Mouse (Mus musculus) heart, embryonic 13.5 days (tissue): ENCODE measurements around the gene Ghr. TPM values are rescaled to one million over a fixed set of nuclear protein-coding genes. Genes with fewer than 3 reads are reported as not detected.

Experiments used
- ATAC-seq: fragments of 200-750 bp; cut with Nextera tagmentation; 2 replicates; pipeline ENCODE4 v1.8.0; 2017; ENCODE audit warnings: moderate TSS enrichment; ENCODE audit not compliant: insufficient number of reproducible peaks, low FRiP score, low TSS enrichment; ENCODE audit errors: extremely low read depth
- H3K27ac ChIP-seq: fragments of 300-500 bp; sonication (generic); replicated peaks from 2 replicates; pipeline ENCODE4 v1.5.1; 2015; ENCODE audit warnings: moderate library complexity, mild to moderate bottlenecking, inconsistent platforms
- H3K27me3 ChIP-seq: fragments of 300-500 bp; sonication (generic); replicated peaks from 2 replicates; pipeline ENCODE4 v1.6.1; 2015; ENCODE audit warnings: mild to moderate bottlenecking, inconsistent platforms
- H3K36me3 ChIP-seq: fragments of 300-500 bp; sonication (generic); 2 replicates; pipeline ENCODE4 v1.6.1; 2015; ENCODE audit warnings: mild to moderate bottlenecking, inconsistent platforms
- H3K4me1 ChIP-seq: fragments of 300-500 bp; sonication (generic); 2 replicates; pipeline ENCODE4 v1.6.1; 2015; ENCODE audit warnings: inconsistent platforms
- H3K4me2 ChIP-seq: fragments of 300-500 bp; sonication (generic); 2 replicates; pipeline ENCODE4 v1.6.1; 2015; ENCODE audit warnings: inconsistent platforms, mild to moderate bottlenecking, moderate library complexity
- H3K4me3 ChIP-seq: fragments of 300-500 bp; sonication (generic); 2 replicates; pipeline ENCODE4 v1.5.1; 2015; ENCODE audit warnings: moderate library complexity, mild to moderate bottlenecking, inconsistent platforms
- H3K9ac ChIP-seq: fragments of 300-500 bp; sonication (generic); 2 replicates; pipeline ENCODE4 v1.6.1; 2015; ENCODE audit warnings: inconsistent platforms, mild to moderate bottlenecking, moderate library complexity
- H3K9me3 ChIP-seq: fragments of 300-500 bp; sonication (generic); 2 replicates; pipeline ENCODE4 v1.6.1; 2016; ENCODE audit warnings: inconsistent platforms
- WGBS: fragments of 180-500 bp; shearing (Covaris S2); methylation state at CpG from one replicate; pipeline ENCODE4 v1.1.7; 2015; ENCODE audit warnings: mixed read lengths; 5-methylcytosine and 5-hydroxymethylcytosine counted together
- polyA plus RNA-seq: library from polyadenylated mRNA; unstranded; fragments of >200 nt; fragmentation: Nextera tagmentation; extraction: Ambion mirVana; gene quantifications from 2 replicates; pipeline ENCODE4 v1.2.1, GENCODE M21; 2015

Gene Ghr
- polyA plus RNA-seq, 1 experiment from 2014 or later, result 55.4 TPM

GRCm38 (mm10) chr15:3281737-3282136 is 301.6 kb downstream of the Ghr start:
- Histone ChIP-seq H3K9ac (no peak overlapping the region), H3K27me3 (no peaks in the 10 kb centered on the region), H3K36me3 (peaks cover 25% of the 10 kb centered on the region), H3K4me3 (no peak overlapping the region), H3K27ac (no peak overlapping the region), H3K4me2 (no peak overlapping the region), H3K9me3 (no peaks in the 10 kb centered on the region), H3K4me1 (0 out of 2 replicates have a peak, but pooled peaks cover 2% of the 10 kb centered on the region)
- ATAC-seq, result no peak
- WGBS, result 81% methylated on average over 1 of the region's 1 CpGs

GRCm38 (mm10) chr15:3281216-3281615 is 302.1 kb downstream of the Ghr start:
- no peak for ATAC-seq
- Histone ChIP-seq H3K36me3 (peaks cover 29% of the 10 kb centered on the region), H3K9me3 (no peaks in the 10 kb centered on the region), H3K27ac (no peak overlapping the region), H3K9ac (no peak overlapping the region), H3K4me1 (no peaks in the 10 kb centered on the region), H3K4me2 (no peak overlapping the region), H3K27me3 (no peaks in the 10 kb centered on the region), H3K4me3 (no peak overlapping the region)

GRCm38 (mm10) chr15:3279242-3279641 is 304.1 kb downstream of the Ghr start:
- Histone ChIP-seq H3K27ac (no peak overlapping the region), H3K27me3 (no peaks in the 10 kb centered on the region), H3K4me2 (no peak overlapping the region), H3K4me1 (no peaks in the 10 kb centered on the region), H3K36me3 (peaks cover 42% of the 10 kb centered on the region), H3K4me3 (no peak overlapping the region), H3K9ac (no peak overlapping the region), H3K9me3 (no peaks in the 10 kb centered on the region)
- WGBS, result 68% methylated on average over 7 of the region's 7 CpGs
- no peak for ATAC-seq

GRCm38 (mm10) chr15:3277391-3277790 is 305.9 kb downstream of the Ghr start:
- H3K4me2 ChIP-seq, result no peak overlapping the region
- no peak overlapping the region for H3K27ac ChIP-seq
- WGBS, result 82% methylated on average over 2 of the region's 2 CpGs
- H3K36me3 ChIP-seq, result peaks cover 42% of the 10 kb centered on the region
- H3K4me3 ChIP-seq, result no peak overlapping the region
- ATAC-seq, result no peak
- H3K9ac ChIP-seq, result no peak overlapping the region
- 0 out of 2 replicates have a peak, but pooled peaks cover 4% of the 10 kb centered on the region for H3K4me1 ChIP-seq
- H3K9me3 ChIP-seq, result no peaks in the 10 kb centered on the region
- H3K27me3 ChIP-seq, result no peaks in the 10 kb centered on the region

- no peak for ATAC-seq
Observed at GRCm38 (mm10) chr15:3273191-3273590, 310.1 kb downstream of the Ghr start.

GRCm38 (mm10) chr15:3271216-3271615 is 312.1 kb downstream of the Ghr start:
- H3K27ac ChIP-seq, result 0 out of 2 replicates have a peak overlapping the region, but pooled peaks have one; percentile 20
- 0 out of 2 replicates have a peak, but pooled peaks have one; percentile 22 for ATAC-seq

More at GRCm38 (mm10) chr15:3273191-3273590, 310.1 kb downstream of the Ghr start:
- Histone ChIP-seq H3K27me3 (no peaks in the 10 kb centered on the region), H3K9ac (no peak overlapping the region), H3K4me2 (peak overlapping the region; percentile 66; the same call in 1 of the 2 replicates), H3K9me3 (no peaks in the 10 kb centered on the region), H3K4me3 (peak overlapping the region; percentile 52; the same call in 1 of the 2 replicates), H3K27ac (no peak overlapping the region), H3K36me3 (peaks cover 27% of the 10 kb centered on the region), H3K4me1 (peaks cover 21% of the 10 kb centered on the region)
- 58% methylated on average over 1 of the region's 1 CpGs for WGBS

GRCm38 (mm10) chr15:3270646-3271077 is 312.6 kb downstream of the Ghr start:
- ATAC-seq, result no peak
- Histone ChIP-seq H3K4me2 (peak overlapping the region; percentile 66), H3K4me3 (peak overlapping the region; percentile 52), H3K9me3 (no peaks in the 10 kb centered on the region), H3K4me1 (peaks cover 21% of the 10 kb centered on the region), H3K9ac (peak overlapping the region; percentile 82), H3K27ac (peak overlapping the region; percentile 86), H3K27me3 (no peaks in the 10 kb centered on the region), H3K36me3 (peaks cover 7% of the 10 kb centered on the region)
- WGBS, result 6% methylated on average over 12 of the region's 12 CpGs

More at GRCm38 (mm10) chr15:3271216-3271615, 312.1 kb downstream of the Ghr start:
- Histone ChIP-seq H3K4me1 (peaks cover 21% of the 10 kb centered on the region), H3K9me3 (no peaks in the 10 kb centered on the region), H3K4me2 (peak overlapping the region; percentile 66), H3K36me3 (peaks cover 13% of the 10 kb centered on the region), H3K9ac (peak overlapping the region; percentile 82), H3K27me3 (no peaks in the 10 kb centered on the region), H3K4me3 (peak overlapping the region; percentile 52)
- WGBS, result 21% methylated on average over 6 of the region's 6 CpGs

GRCm38 (mm10) chr15:3269996-3270645 is 313.2 kb downstream of the Ghr start:
- 34% methylated on average over 6 of the region's 6 CpGs for WGBS
- Histone ChIP-seq H3K4me1 (peaks cover 21% of the 10 kb centered on the region), H3K4me2 (peak overlapping the region; percentile 66), H3K27me3 (no peaks in the 10 kb centered on the region), H3K9me3 (no peaks in the 10 kb centered on the region), H3K36me3 (peaks cover 3% of the 10 kb centered on the region; the same call in 1 of the 2 replicates), H3K4me3 (peak overlapping the region; percentile 52), H3K9ac (peak overlapping the region; percentile 82), H3K27ac (peak overlapping the region; percentile 86)
- ATAC-seq, result no peak

- no peak overlapping the region for H3K9ac ChIP-seq
- H3K4me1 ChIP-seq, result peaks cover 21% of the 10 kb centered on the region
- no peaks in the 10 kb centered on the region for H3K27me3 ChIP-seq
- ATAC-seq, result no peak
- no peak overlapping the region for H3K4me2 ChIP-seq
- 65% methylated on average over 4 of the region's 4 CpGs for WGBS
- H3K27ac ChIP-seq, result peak overlapping the region; percentile 86; the same call in 1 of the 2 replicates
- H3K4me3 ChIP-seq, result no peak overlapping the region
- H3K36me3 ChIP-seq, result no peaks in the 10 kb centered on the region
- no peaks in the 10 kb centered on the region for H3K9me3 ChIP-seq
Observed at GRCm38 (mm10) chr15:3269496-3269895, 313.8 kb downstream of the Ghr start.

GRCm38 (mm10) chr15:3268247-3268646 is 315.0 kb downstream of the Ghr start, which contains the start of gene Selenop:
Gene Selenop (plus strand): TSS chr15:3268547.
- Histone ChIP-seq H3K36me3 (no peaks in the 10 kb centered on the region), H3K27ac (peak within 1 kb of the TSS; percentile 86; the same call in 1 of the 2 replicates), H3K9ac (no peak within 1 kb of the TSS), H3K9me3 (no peaks in the 10 kb centered on the region), H3K4me3 (no peak within 1 kb of the TSS), H3K4me1 (peaks cover 20% of the 10 kb centered on the region), H3K27me3 (no peaks in the 10 kb centered on the region), H3K4me2 (no peak within 1 kb of the TSS)
- no peak for ATAC-seq
- 78% methylated on average over 6 of the region's 6 CpGs for WGBS
